Mouse (Mus musculus): ENCODE measurements around the gene Usp30.

GRCm38 (mm10) chr5:114161424-114161823 is 96.2 kb downstream of the Usp30 start:
- TF ChIP-seq MAZ (IDR thresholded peaks at IDR 0.05; ENCODE audit: low read depth, low read length) = no peak
- TF ChIP-seq TCF12 (IDR thresholded peaks at IDR 0.05; ENCODE audit: low read depth, low read length) = no peak
- TF ChIP-seq CHD1 (IDR thresholded peaks at IDR 0.05; ENCODE audit: low read depth, low read length) = no peak
- no peak for TF ChIP-seq CTCF (IDR thresholded peaks at IDR 0.05 in 2 of 3, conservative IDR thresholded peaks at IDR 0.05 in 1 of 3; ENCODE audit: control insufficient read depth in 1 of 3, insufficient read depth in 1 of 3, low read depth in 2 of 3, low read length in 3 of 3, poor library complexity in 1 of 3, severe bottlenecking in 1 of 3)
- TF ChIP-seq GABPA (IDR thresholded peaks at IDR 0.05; ENCODE audit: low read depth, low read length) = no peak
- no peak for TF ChIP-seq CHD2 (IDR thresholded peaks at IDR 0.05; ENCODE audit: low read length)
- no peak for TF ChIP-seq HCFC1 (IDR thresholded peaks at IDR 0.05; ENCODE audit: low read depth, low read length)
- no peak for TF ChIP-seq NRF1 (IDR thresholded peaks at IDR 0.05; ENCODE audit: insufficient read depth, low read depth, low read length, poor library complexity, severe bottlenecking)
- TF ChIP-seq USF2 (IDR thresholded peaks at IDR 0.05; ENCODE audit: borderline replicate concordance in 1 of 2, insufficient read depth in 1 of 2, low read depth in 1 of 2, low read length in 2 of 2) = no peak
- TF ChIP-seq EP300 (IDR thresholded peaks at IDR 0.05; ENCODE audit: low read depth in 1 of 2, low read length in 2 of 2) = no peak

Measured in MEL (cell line).